Mouse (Mus musculus): Measurements from ENCODE around the gene Gm16434. TPM values are rescaled to one million over a fixed set of nuclear protein-coding genes. Genes with fewer than 3 reads are reported as not detected.

The Gm16434 gene
- polyA plus RNA-seq (2021; fragmentation: Nextera tagmentation) = not detected in 2 replicates
- long read RNA-seq, experiment 1 = 0 reads
- long read RNA-seq, experiment 2 = 0 reads

GRCm38 (mm10) chr14:7194440-7194839, at the start of gene Gm16434:
Gene Gm16434 (minus strand): TSS chr14:7194540.

GRCm38 (mm10) chr14:7174483-7174971, 19.8 kb downstream of the Gm16434 start, which contains the start of gene Gm3512:
Gene Gm3512 (minus strand): TSS chr14:7174533.

Other genes with a start within 250 kb of the Gm16434 start
- gene Gm6356, start 220.7 kb downstream of the Gm16434 start, polyA plus RNA-seq (2021; fragmentation: Nextera tagmentation) = not detected in 2 replicates
- gene Gm10406, start 167.1 kb downstream of the Gm16434 start, polyA plus RNA-seq (2021; fragmentation: Nextera tagmentation) = 0.41 and 0.58 TPM in 2 replicates
- gene Gm3685, start 149.6 kb downstream of the Gm16434 start, polyA plus RNA-seq (2021; fragmentation: Nextera tagmentation) = not detected in 2 replicates
- 2.9 and 3.4 TPM in 2 replicates for gene Gm3696, start 93.9 kb downstream of the Gm16434 start, polyA plus RNA-seq (2021; fragmentation: Nextera tagmentation)
- not detected in 2 replicates for gene Gm6676, start 69.1 kb downstream of the Gm16434 start, polyA plus RNA-seq (2021; fragmentation: Nextera tagmentation)
- 3.7 and 4.5 TPM in 2 replicates for gene Gm3512, start 20.0 kb downstream of the Gm16434 start, polyA plus RNA-seq (2021; fragmentation: Nextera tagmentation)
- gene Gm3727, start 70.2 kb upstream of the Gm16434 start, polyA plus RNA-seq (2021; fragmentation: Nextera tagmentation) = not detected in 2 replicates
- gene Gm3739, start 120.5 kb upstream of the Gm16434 start, polyA plus RNA-seq (2021; fragmentation: Nextera tagmentation) = 0.74 and 0.95 TPM in 2 replicates
- not detected in 2 replicates for gene Gm5797, start 137.9 kb upstream of the Gm16434 start, polyA plus RNA-seq (2021; fragmentation: Nextera tagmentation)
- not detected in 2 replicates for gene Gm8374, start 170.6 kb upstream of the Gm16434 start, polyA plus RNA-seq (2021; fragmentation: Nextera tagmentation)

Data from layer of hippocampus, adult 6 months (tissue).